Mouse (Mus musculus): ENCODE measurements at regions not wholly inside any gene's neighbourhood (a gene's known extent, or its start where the extent isn't known, plus 50 kb on each side); places are given as distances from the start of the nearest gene placed in this dataset.

GRCm38 (mm10) chr4:61902136-61902535 is 67.1 kb upstream of the Mup5 start:
- no peak for TF ChIP-seq CTCF (IDR thresholded peaks at IDR 0.05)
- no peak for TF ChIP-seq EP300 (IDR thresholded peaks at IDR 0.05)
